Mouse (Mus musculus) liver, embryonic 14.5 days (tissue): ENCODE measurements around the gene Cct7. TPM values are rescaled to one million over a fixed set of nuclear protein-coding genes. Genes with fewer than 3 reads are reported as not detected.

Experiments
- ATAC-seq: fragments of 200-750 bp; cut with Nextera tagmentation; 2 replicates; pipeline ENCODE4 v1.8.0; 2017; ENCODE audit warnings: moderate number of reproducible peaks, mild to moderate bottlenecking, moderate library complexity; ENCODE audit not compliant: insufficient read depth
- DNase-seq, 3 experiments: peaks; one replicate each; pipeline ENCODE4 v3.0.0-alpha.2; 2012 to 2013; ENCODE audit warnings: low read depth in 3 of 3, low spot score in 3 of 3
- H3K27ac ChIP-seq: fragments of 300-500 bp; sonication (generic); 2 replicates; pipeline ENCODE4 v1.5.1; 2014; ENCODE audit warnings: moderate library complexity, mild to moderate bottlenecking, control low read depth, inconsistent platforms
- H3K27me3 ChIP-seq: fragments of 300-500 bp; sonication (generic); 2 replicates; pipeline ENCODE4 v1.6.1; 2014; ENCODE audit warnings: mild to moderate bottlenecking, low read length, moderate library complexity; ENCODE audit not compliant: control insufficient read depth, insufficient read depth
- H3K36me3 ChIP-seq: fragments of 300-500 bp; sonication (generic); replicated peaks from 2 replicates; pipeline ENCODE4 v1.6.1; 2014; ENCODE audit warnings: low read depth; ENCODE audit not compliant: control insufficient read depth, insufficient read depth
- H3K4me1 ChIP-seq, 2 experiments: fragments of 200-500 bp in 1 of 2; fragments of 300-500 bp in 1 of 2; sonication (generic) in 1 of 2; replicated peaks; 2 replicates each; pipeline ENCODE4 v1.6.1; 2012 to 2014; ENCODE audit warnings: antibody characterized with exemption in 1 of 2, inconsistent platforms in 1 of 2, low read length in 1 of 2; ENCODE audit not compliant: control insufficient read depth in 2 of 2, insufficient read depth in 2 of 2
- H3K4me2 ChIP-seq: fragments of 300-500 bp; sonication (generic); 2 replicates; pipeline ENCODE4 v1.6.1; 2014; ENCODE audit warnings: low read depth, mild to moderate bottlenecking, control low read depth, moderate library complexity
- H3K4me3 ChIP-seq, 2 experiments: fragments of 200-500 bp in 1 of 2; fragments of 300-500 bp in 1 of 2; sonication (generic) in 1 of 2; 2 replicates each; pipeline ENCODE4 v1.5.1; 2012 to 2014; ENCODE audit warnings: low read depth in 2 of 2, low read length in 2 of 2, mild to moderate bottlenecking in 2 of 2, control low read depth in 1 of 2, inconsistent platforms in 1 of 2, moderate library complexity in 1 of 2; ENCODE audit not compliant: insufficient read depth in 1 of 2
- H3K9ac ChIP-seq: fragments of 300-500 bp; sonication (generic); replicated peaks from 2 replicates; pipeline ENCODE4 v1.6.1; 2014; ENCODE audit warnings: mild to moderate bottlenecking, control low read depth, moderate library complexity
- H3K9me3 ChIP-seq: fragments of 300-500 bp; sonication (generic); 2 replicates; pipeline ENCODE4 v1.6.1; 2016; ENCODE audit warnings: low read length, mixed read lengths; ENCODE audit not compliant: control insufficient read depth
- CTCF ChIP-seq: IDR thresholded peaks from 2 replicates; pipeline ENCODE4 v1.5.1; 2016; ENCODE audit warnings: antibody characterized with exemption, low read depth, control low read depth
- EP300 ChIP-seq: IDR thresholded peaks from 2 replicates; pipeline ENCODE4 v1.6.1; 2016; ENCODE audit warnings: antibody characterized with exemption, low read depth
- WGBS: fragments of 180-500 bp; shearing (Covaris S2); extraction: QIAGEN DNeasy Blood & Tissue Kit; methylation state at CpG from one replicate; pipeline ENCODE4 v1.1.7; 2014; ENCODE audit not compliant: insufficient replicate concordance; 5-methylcytosine and 5-hydroxymethylcytosine counted together
- polyA plus RNA-seq, 2 experiments: library from polyadenylated mRNA; depleted of rRNA in 1 of 2; stranded (reverse) in 1 of 2; unstranded in 1 of 2; fragments of >200 nt; fragmentation: Nextera tagmentation in 1 of 2; extraction: Ambion mirVana in 1 of 2; gene quantifications; 2 replicates each; pipeline versions ENCODE4 v1.2.1 to v1.2.3; 2012 to 2014

Cct7 gene
- polyA plus RNA-seq, 2 experiments = 162 to 285 TPM

GRCm38 (mm10) chr6:85490252-85490651 is 38.9 kb downstream of the Cct7 start:
- no peak overlapping the region for H3K4me3 ChIP-seq
- DNase-seq (no peak), ATAC-seq (no peak)
- TF ChIP-seq CTCF (no peak), EP300 (no peak)
- no peaks in the 10 kb centered on the region for H3K36me3 ChIP-seq
- H3K27me3 ChIP-seq = peaks cover under 1% of the 10 kb centered on the region; the same call in 1 of the 2 replicates
- 58% methylated on average over 4 of the region's 4 CpGs for WGBS
- no peaks in the 10 kb centered on the region for H3K9me3 ChIP-seq
- H3K27ac ChIP-seq = no peak overlapping the region
- no peak overlapping the region for H3K4me2 ChIP-seq
- H3K4me1 ChIP-seq = no peaks in the 10 kb centered on the region
- no peak overlapping the region for H3K9ac ChIP-seq

- Histone ChIP-seq H3K4me1 (no peaks in the 10 kb centered on the region), H3K27ac (no peak overlapping the region), H3K4me2 (no peak overlapping the region), H3K36me3 (no peaks in the 10 kb centered on the region), H3K27me3 (no peaks in the 10 kb centered on the region), H3K9me3 (no peaks in the 10 kb centered on the region), H3K9ac (no peak overlapping the region), H3K4me3 (no peak overlapping the region)
- 46% methylated on average over 3 of the region's 3 CpGs for WGBS
- no peak for DNase-seq
- TF ChIP-seq EP300 (no peak), CTCF (no peak)
- ATAC-seq = no peak
Measured at GRCm38 (mm10) chr6:85491606-85492005, 40.3 kb downstream of the Cct7 start.

GRCm38 (mm10) chr6:85496976-85497375 is 45.7 kb downstream of the Cct7 start:
- Histone ChIP-seq H3K4me3 (no peak overlapping the region), H3K9ac (no peak overlapping the region), H3K4me1 (no peaks in the 10 kb centered on the region), H3K9me3 (no peaks in the 10 kb centered on the region), H3K27me3 (peaks cover 8% of the 10 kb centered on the region), H3K4me2 (no peak overlapping the region), H3K36me3 (no peaks in the 10 kb centered on the region), H3K27ac (no peak overlapping the region)
- TF ChIP-seq CTCF (no peak), EP300 (no peak)
- ATAC-seq (no peak), DNase-seq (no peak)

GRCm38 (mm10) chr6:85498147-85498546 is 46.8 kb downstream of the Cct7 start:
- H3K36me3 ChIP-seq = no peaks in the 10 kb centered on the region
- H3K4me3 ChIP-seq = no peak overlapping the region
- TF ChIP-seq EP300 = no peak
- TF ChIP-seq CTCF = no peak
- WGBS = 39% methylated on average over 9 of the region's 9 CpGs
- DNase-seq (no peak), ATAC-seq (no peak)
- H3K27ac ChIP-seq = no peak overlapping the region
- no peak overlapping the region for H3K9ac ChIP-seq
- no peaks in the 10 kb centered on the region for H3K9me3 ChIP-seq
- peaks cover 17% of the 10 kb centered on the region for H3K27me3 ChIP-seq
- H3K4me1 ChIP-seq = no peaks in the 10 kb centered on the region
- H3K4me2 ChIP-seq = no peak overlapping the region

GRCm38 (mm10) chr6:85500416-85500815 is 49.1 kb downstream of the Cct7 start:
- Histone ChIP-seq H3K4me3 (no peak overlapping the region), H3K4me1 (no peaks in the 10 kb centered on the region), H3K9ac (no peak overlapping the region), H3K27ac (no peak overlapping the region), H3K36me3 (no peaks in the 10 kb centered on the region), H3K9me3 (no peaks in the 10 kb centered on the region), H3K27me3 (peaks cover 17% of the 10 kb centered on the region), H3K4me2 (no peak overlapping the region)
- DNase-seq (no peak), ATAC-seq (no peak)
- no peak for TF ChIP-seq CTCF
- TF ChIP-seq EP300 = no peak
- WGBS = 27% methylated on average over 1 of the region's 1 CpGs
